Mouse (Mus musculus) adrenal gland, postnatal 4 days (tissue): ENCODE data around the gene Leng1. TPM values are rescaled to one million over a fixed set of nuclear protein-coding genes. Genes with fewer than 3 reads are reported as not detected.
"Not testable (repeated sequence)": the region's sequence is repeated elsewhere in the genome, so short reads cannot be mapped to it uniquely, and the experiment has no call there.

Experiments used
- DNase-seq, 2 experiments: peaks; one replicate each; pipeline ENCODE4 v3.0.0; 2021 to 2022; ENCODE audit warnings: low spot score in 2 of 2, mixed read lengths in 2 of 2
- long read RNA-seq, 2 experiments: library from polyadenylated mRNA; stranded (forward); transcript quantifications; one replicate each; pipeline ENCODE4 v2.0.0; 2021
- total RNA-seq, 2 experiments: library from RNA; stranded (reverse); gene quantifications; 2 replicates each; pipeline ENCODE4 v1.2.3; 2021

The Leng1 gene
- 10 to 100 TPM in 1 of 2 experiments, 1 to 10 TPM in 1; 9.6 to 10.4 TPM for total RNA-seq
- long read RNA-seq, experiment 1, transcript Leng1-201 (4 exons, 2,222 nt) = major isoform, 22 of 28 reads
- long read RNA-seq, experiment 1, partial matches to known transcripts = 2 of 28 reads
- long read RNA-seq, experiment 1, other reads (novel, unspliced or antisense) = 4 of 28 reads
- long read RNA-seq, experiment 2, transcript Leng1-201 (4 exons, 2,222 nt) = major isoform, 23 of 25 reads
- long read RNA-seq, experiment 2, partial matches to known transcripts = 2 of 25 reads
- long read RNA-seq, experiment 2, other reads (novel, unspliced or antisense) = 0 of 25 reads

- DNase-seq = peak; percentile 79 to 91
Observed at GRCm38 (mm10) chr7:3665215-3666114, at the start of gene Leng1. Leng1 (minus strand) TSS chr7:3665840.

DNA sequence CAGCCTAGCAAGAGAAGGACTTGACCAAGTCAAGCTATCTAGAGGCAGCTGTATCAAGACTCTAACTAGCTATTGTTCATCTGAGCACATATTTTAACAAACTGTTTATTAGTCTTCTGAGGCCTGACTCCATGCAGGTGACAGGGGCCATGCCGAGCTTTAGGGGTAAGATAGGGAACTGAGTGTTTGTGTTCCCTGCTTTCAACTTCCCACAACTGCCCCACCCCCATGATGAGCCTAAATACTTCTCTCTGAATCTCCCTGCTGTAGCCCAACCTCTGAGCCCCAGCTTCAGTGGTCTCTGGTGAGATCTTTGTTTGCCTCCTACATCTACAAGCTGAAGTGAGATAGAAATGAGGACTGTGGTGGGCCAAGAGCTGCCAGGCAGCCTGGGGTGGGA, 49.6 kb upstream of the Leng1 start:
- DNase-seq = no peak

DNA sequence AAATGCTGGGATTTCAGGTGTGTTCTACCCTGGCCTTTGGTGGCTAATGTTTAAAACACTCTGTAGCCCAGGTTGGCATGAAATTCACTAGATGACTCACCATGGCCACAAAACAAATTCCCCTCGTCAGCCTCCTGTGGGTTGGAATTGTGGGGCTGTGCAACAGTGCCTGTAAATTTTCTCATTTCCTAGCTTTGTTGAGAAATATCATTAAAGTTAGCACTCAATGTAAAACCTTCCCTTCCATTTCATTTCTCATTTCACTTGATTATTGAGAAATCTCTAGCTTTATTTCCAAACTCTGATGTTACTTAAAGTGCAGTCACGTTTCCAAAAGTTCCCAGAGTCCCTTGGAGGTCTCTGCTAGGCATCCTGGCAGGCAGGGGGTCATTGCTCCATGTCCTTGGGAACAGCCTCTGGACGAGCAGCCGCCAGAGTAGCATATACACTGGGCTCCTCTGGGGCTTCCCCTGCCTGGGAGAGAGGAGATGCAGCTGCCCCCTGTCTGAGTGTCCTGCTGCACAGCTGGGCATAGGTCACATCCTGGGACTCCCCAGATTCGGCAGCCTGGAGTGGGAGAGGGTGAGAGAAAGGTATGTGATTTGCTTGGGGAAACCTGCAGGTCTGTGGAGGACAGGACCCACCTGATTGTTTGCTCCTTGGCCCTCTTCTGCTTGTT, 46.8 kb upstream of the Leng1 start:
- DNase-seq = no peak

GRCm38 (mm10) chr7:3709000-3709399, 43.4 kb upstream of the Leng1 start:
- no peak for DNase-seq

DNA sequence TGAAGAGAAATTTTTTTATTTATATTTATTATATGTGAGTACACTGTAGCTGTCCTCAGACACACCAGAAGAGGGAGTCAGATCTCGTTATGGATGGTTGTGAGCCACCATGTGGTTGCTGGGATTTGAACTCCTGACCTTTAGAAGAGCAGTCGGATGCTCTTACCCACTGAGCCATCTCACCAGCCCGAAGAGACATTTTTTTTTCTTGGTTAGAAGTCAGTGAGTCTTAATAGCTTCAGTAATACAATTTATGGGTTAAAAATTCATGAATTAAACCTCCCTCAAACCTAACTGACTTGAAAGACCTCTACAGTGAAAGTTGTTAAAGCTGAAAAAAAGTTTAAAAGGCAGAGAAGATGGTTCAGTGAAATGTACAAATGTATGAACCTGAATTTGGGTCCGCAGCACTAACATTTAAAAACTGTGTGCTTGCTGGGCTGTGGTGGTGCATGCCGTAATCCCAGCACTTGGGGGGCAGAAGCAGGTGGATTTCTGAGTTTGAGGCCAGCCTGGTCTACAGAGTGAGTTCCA, 42.9 kb upstream of the Leng1 start:
- not testable (repeated sequence) for DNase-seq

- DNase-seq = no peak
Observed at GRCm38 (mm10) chr7:3707568-3708413, 42.2 kb upstream of the Leng1 start.

GRCm38 (mm10) chr7:3707027-3707426, 41.4 kb upstream of the Leng1 start:
- no peak for DNase-seq

DNA sequence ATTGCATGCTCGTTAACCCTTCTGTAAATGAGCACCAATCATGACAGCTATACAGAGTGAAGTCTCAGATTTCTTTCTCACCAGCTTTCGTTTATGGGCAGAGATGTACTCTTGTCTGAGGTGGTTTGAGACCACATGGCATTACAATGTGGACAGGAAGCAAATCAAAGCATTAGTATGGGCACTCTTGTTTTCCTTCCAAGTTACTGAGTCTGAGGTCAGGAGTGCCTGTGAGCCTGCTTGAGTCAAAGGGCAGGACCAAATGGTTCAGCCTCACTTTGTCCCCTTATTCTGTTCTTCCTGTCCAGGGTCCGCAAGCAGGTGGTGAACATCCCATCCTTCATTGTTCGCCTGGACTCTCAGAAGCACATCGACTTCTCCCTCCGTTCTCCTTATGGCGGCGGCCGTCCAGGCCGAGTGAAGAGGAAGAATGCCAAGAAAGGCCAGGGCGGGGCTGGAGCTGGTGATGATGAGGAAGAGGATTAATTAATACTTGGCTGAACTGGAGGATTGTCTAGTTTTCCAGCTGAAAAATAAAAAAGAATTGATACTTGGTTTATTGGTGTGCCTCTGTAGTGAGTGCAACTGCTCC, 40.8 kb upstream of the Leng1 start:
- DNase-seq = no peak

GRCm38 (mm10) chr7:3705911-3706310, 40.3 kb upstream of the Leng1 start:
- no peak for DNase-seq

GRCm38 (mm10) chr7:3705461-3705860, 39.8 kb upstream of the Leng1 start:
- DNase-seq = not testable (repeated sequence)

GRCm38 (mm10) chr7:3704475-3704874, 38.8 kb upstream of the Leng1 start:
- no peak for DNase-seq

- DNase-seq = peak; percentile 90
Observed at GRCm38 (mm10) chr7:3703879-3704441, 38.3 kb upstream of the Leng1 start, which contains the start of gene Rps9. Rps9 (plus strand) TSS chr7:3703993.

DNA sequence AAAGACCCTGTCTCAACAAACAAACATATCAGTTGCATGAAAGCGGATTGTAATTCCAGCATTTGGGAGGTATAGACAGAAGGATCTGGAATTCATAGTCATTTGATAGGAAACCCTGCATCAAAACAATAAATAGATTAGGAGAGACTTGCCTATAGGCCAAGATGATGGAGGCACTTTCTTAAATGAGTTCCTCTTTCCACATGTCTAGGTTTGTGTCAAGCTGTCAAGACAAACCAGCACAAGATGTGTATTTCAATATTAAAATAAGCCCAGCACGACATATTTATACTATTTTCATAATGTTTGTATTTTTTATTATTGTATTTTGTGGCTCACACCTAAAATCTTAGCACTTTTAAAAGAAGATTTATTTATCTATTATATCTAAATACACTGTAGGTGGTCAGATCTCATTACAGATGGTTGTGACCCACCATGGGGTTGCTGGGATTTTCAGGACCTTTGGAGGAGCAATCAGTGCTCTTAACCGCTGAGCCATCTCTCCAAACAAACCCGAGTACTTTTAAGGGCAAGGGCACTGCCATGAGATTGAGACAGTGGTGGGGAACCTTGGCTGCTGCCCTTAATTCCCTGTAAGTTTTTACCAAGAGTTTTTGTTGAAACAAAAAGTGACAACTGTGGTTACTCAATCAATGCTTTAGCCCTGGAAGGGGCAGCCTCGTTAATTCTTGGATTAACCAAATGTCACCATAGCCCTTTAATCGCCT, 37.7 kb upstream of the Leng1 start:
- DNase-seq = no peak

DNA sequence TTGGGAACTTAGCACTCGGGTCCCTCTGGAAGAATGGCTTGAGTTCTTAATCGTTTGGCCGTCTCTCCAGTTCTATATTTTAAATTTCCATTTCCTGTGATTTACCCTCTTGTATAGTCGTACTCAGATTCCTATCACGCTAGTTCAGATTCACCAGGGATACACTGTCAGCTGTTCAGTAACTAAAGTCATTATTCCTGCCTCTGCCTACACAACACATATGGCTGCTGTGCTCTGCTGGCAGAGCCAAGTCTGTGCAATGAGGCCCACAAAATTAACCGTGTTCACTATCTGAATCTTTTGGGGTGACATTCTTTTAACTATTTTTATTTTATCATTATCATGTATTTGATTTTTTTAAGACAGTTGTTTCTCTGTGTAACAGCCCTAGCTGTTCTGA, 32.8 kb upstream of the Leng1 start:
- no peak for DNase-seq

- not testable (repeated sequence) for DNase-seq
Observed at GRCm38 (mm10) chr7:3694949-3695305, 29.3 kb upstream of the Leng1 start.

GRCm38 (mm10) chr7:3694076-3694948, 28.7 kb upstream of the Leng1 start:
- DNase-seq = peak; percentile 35 to 57

DNA sequence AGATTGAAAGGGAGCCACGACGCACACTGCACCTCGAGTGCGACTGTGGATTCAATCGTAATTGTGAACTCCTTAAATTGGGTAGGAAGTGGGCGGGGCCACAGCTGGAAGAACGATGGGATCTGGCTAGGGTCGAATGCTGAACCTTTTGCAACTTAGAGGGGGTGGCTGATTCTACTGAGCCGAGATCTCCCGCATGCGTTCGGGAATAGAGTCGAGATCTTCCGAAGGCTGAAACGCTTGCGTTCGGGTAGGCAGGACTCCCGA, 28.1 kb upstream of the Leng1 start:
- DNase-seq = no peak
